In the genomic region with DNA sequence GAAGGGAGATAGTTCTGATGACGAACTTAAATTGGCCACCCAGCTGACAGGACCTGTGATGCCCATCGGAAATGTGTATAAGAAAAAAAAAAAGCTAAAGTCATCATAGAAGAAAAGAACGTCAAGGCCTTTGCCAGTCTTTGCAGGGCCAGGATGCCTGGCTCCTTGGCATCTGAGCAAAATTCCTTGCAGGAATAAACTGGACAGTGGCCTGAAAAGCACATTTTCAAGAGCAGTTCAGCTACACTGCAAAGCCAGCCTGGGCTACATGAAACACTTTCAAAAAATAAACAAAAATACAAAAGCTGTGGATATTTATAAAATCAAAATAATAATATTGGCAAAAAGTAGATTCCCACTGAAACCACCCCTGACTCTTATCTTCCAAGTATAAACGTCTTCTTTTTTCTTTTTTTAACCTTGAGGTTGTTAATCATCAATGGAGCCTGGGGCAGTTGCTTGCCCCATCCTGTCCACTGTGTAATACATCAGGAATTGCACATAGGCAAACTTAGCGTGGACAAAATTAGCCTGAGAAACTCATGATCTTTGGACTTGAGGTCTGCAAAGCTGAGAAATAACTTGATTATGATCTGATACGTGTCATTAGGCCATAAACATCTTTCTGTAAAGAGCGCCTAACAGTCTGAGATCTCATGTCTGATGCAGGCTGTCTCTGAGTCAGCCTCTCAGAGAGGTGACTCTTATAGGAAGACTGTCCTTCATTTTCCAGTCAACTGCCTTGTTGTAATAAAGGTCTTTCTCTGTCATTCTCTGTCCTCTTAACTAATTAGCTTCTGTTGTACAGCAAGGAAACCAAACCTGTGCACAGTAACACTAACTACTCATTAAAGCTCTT, we compare ENCODE assay signal across 13 mouse cellular contexts.
"Had no signal": no experiment of that assay in that cellular context is flagged by ENCODE, and none has a peak within 500 bp of the region (broad histone marks: within the 10 kb centered on the region; RNA-seq: fewer than 3 reads in every experiment).

No protein-coding gene starts in this region.

- H3K4me2 ChIP-seq: hindbrain, embryonic 15.5 days; kidney, embryonic 15.5 days; limb, embryonic 15.5 days; liver, embryonic 13.5 days; midbrain, embryonic 12.5 days; neural tube, embryonic 13.5 days had no signal

- DNase-seq: layer of hippocampus, adult 9-11 months; layer of hippocampus, postnatal 36 days; liver, embryonic 13.5 days; lung, adult 18-20 months; right cerebral cortex, postnatal 14 days; thymus, adult 18-20 months; thymus, postnatal 14 days had no signal

- H3K27me3 ChIP-seq: hindbrain, embryonic 15.5 days; kidney, embryonic 15.5 days; limb, embryonic 15.5 days; liver, embryonic 13.5 days; midbrain, embryonic 12.5 days; neural tube, embryonic 13.5 days had no signal

- H3K9me3 ChIP-seq: hindbrain, embryonic 15.5 days; kidney, embryonic 15.5 days; limb, embryonic 15.5 days; liver, embryonic 13.5 days; midbrain, embryonic 12.5 days; neural tube, embryonic 13.5 days had no signal

- H3K36me3 ChIP-seq: hindbrain, embryonic 15.5 days; kidney, embryonic 15.5 days; limb, embryonic 15.5 days; liver, embryonic 13.5 days; midbrain, embryonic 12.5 days; neural tube, embryonic 13.5 days had no signal

- H3K27ac ChIP-seq: hindbrain, embryonic 15.5 days; kidney, embryonic 15.5 days; limb, embryonic 15.5 days; liver, embryonic 13.5 days; midbrain, embryonic 12.5 days; neural tube, embryonic 13.5 days had no signal

- H3K9ac ChIP-seq: hindbrain, embryonic 15.5 days; kidney, embryonic 15.5 days; limb, embryonic 15.5 days; liver, embryonic 13.5 days; midbrain, embryonic 12.5 days; neural tube, embryonic 13.5 days had no signal

- ATAC-seq: midbrain, embryonic 16.5 days had no signal

- H3K4me3 ChIP-seq: hindbrain, embryonic 15.5 days; kidney, embryonic 15.5 days; limb, embryonic 15.5 days; liver, embryonic 13.5 days; midbrain, embryonic 12.5 days; neural tube, embryonic 13.5 days had no signal

- H3K4me1 ChIP-seq: hindbrain, embryonic 15.5 days; kidney, embryonic 15.5 days; limb, embryonic 15.5 days; liver, embryonic 13.5 days; midbrain, embryonic 12.5 days; neural tube, embryonic 13.5 days had no signal
